Mouse (Mus musculus): ENCODE results near the gene BC004004.

BC004004 gene

GRCm38 (mm10) chr17:29322603-29322962, 54.0 kb downstream of the BC004004 start:
- peak; percentile 87 for DNase-seq (ENCODE audit: low spot score)

GRCm38 (mm10) chr17:29323625-29324024, 55.0 kb downstream of the BC004004 start:
- DNase-seq (ENCODE audit: low spot score), result no peak

DNA sequence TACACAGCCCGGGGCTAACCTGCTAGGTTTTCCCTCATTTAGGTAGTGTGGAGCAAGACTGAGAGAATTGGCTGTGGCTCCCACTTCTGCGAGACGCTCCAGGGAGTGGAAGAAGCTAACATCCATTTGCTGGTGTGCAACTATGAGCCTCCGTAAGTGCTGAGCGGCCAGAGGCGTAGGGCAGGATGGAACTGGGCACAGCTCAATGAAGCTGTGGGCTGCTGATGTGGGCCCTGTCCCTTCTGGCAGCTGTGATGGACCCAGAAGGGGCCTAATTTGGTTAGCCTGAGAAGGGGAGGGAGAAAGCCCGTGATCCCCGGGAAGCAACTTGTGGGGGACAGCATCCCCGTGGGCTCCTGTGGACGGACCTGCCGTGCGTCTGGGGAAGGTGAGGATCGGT, 57.2 kb downstream of the BC004004 start:
- DNase-seq (ENCODE audit: low spot score), result no peak

DNA sequence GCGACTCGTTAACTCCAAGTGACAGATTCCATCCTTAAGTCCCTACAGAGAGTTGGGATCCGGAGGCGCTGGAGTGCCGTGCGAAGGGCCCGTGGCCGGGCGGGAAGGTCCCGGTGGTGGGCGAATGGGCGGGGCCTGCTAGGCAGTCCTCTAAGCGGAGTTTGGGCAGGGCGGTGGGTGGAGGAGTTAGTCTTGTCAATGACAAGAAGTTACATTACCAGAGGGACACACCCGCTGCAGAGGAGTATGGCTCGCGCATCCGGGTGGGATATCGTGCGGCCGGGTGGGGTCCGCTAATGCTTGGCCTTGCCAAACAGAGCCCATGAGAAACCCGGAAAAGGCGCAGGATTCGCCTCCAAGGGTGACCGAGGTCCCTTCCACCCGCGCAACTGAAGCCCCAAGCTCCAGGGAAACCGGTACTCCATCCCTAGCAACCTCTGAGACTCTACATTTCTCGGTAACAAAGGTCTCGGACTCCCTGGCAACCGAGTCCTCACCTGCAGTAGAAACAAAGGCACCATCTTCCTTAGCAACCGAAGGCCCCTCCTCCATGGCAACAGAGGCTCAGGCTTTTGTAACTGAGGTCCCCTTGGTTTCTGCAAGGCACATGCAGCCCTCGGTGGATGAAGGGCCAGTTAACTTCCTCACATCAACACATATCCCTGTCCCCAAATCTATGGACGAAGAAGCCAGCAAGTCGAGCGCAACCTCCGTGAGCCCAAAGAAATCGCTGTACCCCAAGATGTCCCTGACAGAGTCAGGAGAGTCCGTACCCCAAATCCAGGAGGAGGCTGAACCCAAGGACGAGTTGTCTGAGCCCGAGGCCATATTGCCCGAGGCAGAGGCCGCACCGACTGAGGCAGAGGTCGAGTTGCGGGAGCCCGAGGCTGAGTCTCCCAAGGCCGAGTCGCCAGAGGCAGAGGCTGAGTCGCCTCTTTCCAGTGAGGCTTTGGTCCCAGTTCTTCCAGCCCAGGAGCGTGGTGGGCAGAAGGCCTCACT, 58.2 kb downstream of the BC004004 start:
- DNase-seq (ENCODE audit: low spot score), result no peak

GRCm38 (mm10) chr17:29327691-29328090, 59.1 kb downstream of the BC004004 start:
- no peak for DNase-seq (ENCODE audit: low spot score)

DNA sequence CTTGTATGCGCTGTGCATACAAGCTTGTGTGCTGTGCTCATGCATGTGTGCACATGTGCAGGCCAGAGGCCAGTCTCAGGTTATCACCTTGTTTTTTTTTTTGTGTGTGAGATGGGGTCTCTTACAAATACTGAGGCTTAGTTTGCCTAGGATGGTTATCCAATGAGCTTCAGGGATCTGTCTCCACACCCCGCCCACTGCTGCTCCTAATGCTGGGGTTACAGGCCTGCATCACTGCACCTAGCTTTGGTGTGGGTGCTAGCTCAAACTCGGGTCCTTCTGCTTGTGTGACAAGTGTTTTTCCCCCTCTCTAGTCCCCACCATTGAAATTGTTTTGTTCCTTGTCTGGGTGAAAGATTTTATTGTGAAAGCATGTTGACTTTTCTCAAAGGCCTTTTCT, 61.6 kb downstream of the BC004004 start:
- DNase-seq (ENCODE audit: low spot score), result no peak

DNA sequence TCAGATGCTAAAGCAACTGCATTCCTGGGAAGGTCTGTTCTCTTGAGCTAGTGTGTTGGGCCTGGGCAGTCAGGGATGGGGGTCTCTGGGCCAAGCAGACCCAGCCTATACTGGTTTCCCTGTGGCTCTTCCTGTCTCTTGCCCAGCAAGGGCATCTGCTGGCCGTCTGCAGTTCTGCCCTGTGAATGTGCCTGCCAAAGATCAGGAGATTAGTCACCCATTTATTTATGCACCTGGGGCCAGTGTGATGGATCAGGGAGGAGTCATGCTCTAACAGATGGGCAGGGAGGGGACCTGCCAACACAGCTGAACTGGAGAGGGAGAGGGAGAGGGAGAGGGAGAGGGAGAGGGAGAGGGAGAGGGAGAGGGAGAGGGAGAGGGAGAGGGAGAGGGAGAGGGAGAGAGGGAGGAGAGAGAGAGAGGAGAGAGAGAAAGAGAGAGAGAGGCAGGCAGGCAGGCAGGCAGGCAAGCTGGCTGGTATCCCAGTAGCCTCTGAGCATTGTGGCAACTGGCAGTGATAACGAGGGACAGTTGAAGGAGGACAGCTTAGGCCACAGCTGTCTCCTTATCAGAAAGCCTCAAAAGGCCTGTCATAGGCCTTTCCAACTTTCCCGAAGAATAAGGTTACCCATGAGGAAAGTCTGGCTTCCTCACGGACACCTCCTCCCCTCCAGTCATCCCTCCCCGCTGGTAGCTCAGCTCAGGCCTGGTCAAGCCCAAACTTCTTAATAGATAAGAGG, 62.3 kb downstream of the BC004004 start:
- DNase-seq (ENCODE audit: low spot score), result no peak

- no peak for DNase-seq (ENCODE audit: low spot score)
Observed at GRCm38 (mm10) chr17:29332186-29332685, 63.6 kb downstream of the BC004004 start.

DNA sequence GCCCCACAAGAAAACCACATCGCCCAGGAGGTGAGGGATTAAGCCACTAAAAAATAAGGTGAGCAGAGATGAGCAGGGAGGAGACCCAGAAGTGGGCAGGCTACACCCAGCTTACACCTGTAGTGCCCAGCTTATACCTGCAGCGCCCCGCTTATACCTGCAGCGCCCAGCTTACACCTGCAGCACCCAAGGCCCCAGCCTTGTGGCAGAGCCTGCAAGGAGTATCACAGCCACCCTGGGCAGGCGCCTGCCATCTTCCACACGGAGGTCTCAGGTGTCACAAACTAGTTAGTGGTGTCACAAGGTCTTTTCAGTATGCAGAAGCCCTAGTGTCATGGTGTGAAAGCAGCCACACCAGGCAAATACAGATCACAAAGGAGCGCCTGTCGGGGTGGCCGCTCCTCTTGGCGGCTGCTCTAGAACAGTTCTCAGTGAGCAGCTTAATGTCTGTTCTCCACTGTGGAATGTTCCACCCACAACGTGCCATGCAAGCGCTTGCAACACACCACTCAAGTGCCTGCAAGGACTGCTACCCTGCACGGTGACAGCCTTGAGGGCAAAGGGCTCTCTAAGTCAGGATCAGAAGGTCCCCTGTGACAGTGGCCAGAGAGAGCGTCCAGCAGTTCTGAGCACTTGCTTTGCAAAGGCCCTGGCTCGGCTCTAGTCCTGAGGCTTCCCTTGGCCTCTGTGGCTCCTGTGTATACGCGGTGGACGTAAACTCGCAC, 67.8 kb downstream of the BC004004 start:
- DNase-seq (ENCODE audit: low spot score), result peak; percentile 74

- no peak for DNase-seq (ENCODE audit: low spot score)
Observed at GRCm38 (mm10) chr17:29337979-29338823, 69.6 kb downstream of the BC004004 start.

- DNase-seq (ENCODE audit: low spot score), result no peak
Observed at GRCm38 (mm10) chr17:29339170-29339768, 70.7 kb downstream of the BC004004 start.

DNA sequence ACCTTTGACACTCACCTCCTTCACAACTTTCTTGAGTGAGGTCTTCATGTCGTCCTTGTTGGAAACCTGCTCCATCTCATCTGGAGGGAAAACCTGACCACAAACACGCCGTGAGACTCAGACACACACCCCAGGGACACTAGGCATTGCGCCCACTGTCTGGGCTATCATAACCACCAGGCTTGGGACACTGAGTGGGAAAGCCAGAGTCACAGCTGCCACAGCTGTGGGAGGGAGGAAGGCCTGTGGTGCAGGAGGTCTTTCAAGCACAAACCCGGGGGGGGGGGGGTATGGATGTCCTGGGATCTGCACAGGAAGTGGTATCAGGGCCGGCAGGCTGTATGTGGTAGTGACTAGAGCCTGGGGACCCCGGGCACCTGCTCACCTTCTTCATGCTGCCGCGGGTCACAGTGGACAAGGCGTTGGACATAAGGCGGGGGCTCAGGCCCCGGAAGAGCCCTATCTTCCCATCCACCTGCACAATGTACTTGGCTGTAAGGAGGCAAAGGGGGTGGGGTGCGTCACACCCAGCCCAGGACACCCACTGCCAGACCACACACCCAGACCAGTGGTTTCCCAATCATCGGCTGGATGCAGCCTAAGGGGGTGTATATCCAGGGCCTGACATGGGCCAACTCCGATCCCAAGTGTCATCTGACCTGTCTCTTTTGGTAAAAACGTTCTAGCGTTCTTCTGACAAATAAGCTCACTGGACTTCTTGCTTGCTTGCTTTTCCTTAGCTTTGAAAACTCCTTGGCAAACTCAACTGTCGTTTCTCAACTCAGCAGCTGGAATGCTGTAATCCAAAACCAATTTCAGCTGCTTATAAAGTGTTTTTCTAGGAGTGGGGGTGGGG, 72.0 kb downstream of the BC004004 start:
- no peak for DNase-seq (ENCODE audit: low spot score)

DNA sequence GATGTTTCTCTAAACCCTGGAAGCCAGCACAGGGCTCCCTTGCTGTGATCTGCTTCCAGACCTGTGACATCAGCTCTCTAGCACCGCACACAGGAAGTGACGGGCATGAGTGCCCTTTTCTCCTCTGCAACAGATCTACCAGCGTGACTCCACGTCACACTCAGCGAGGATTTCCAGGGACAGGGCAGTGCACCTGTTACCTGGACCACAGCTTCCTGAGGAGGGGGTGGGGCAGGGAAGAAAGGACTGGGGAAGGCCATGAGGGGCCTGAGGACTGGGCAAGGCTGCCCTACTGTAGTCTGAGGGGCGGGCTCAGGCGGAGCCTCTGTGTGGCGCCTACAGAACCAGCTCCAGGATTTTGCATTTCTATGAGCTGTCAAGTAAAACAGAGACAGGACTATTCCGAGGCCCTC, 73.0 kb downstream of the BC004004 start:
- DNase-seq (ENCODE audit: low spot score), result peak; percentile 68

- DNase-seq (ENCODE audit: low spot score), result no peak
Observed at GRCm38 (mm10) chr17:29342010-29342910, 73.7 kb downstream of the BC004004 start.

DNA sequence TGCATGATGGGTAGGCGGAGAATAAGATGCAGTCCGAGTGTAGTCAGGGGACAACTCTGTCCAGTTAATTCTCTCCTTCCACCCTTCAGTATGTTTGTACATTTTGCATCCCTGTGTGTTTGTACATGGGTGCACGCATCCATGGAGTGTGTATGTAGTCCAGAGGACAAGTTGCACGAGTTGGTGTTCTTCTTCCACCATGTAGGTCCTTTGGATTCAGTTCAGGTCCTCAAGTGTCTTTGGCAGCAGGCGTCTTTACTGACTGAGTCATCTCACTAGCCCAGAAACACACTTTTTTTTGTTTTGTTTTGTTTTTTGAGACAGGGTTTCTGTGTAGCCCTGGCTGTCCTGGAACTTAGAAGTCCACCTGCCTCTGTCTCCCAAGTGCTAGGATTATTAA, 74.7 kb downstream of the BC004004 start:
- no peak for DNase-seq (ENCODE audit: low spot score)

GRCm38 (mm10) chr17:29345272-29345671, 76.7 kb downstream of the BC004004 start:
- DNase-seq (ENCODE audit: low spot score), result no peak

- DNase-seq (ENCODE audit: low spot score), result no peak
Observed at GRCm38 (mm10) chr17:29346496-29347125, 78.0 kb downstream of the BC004004 start.

GRCm38 (mm10) chr17:29347126-29347644, 78.6 kb downstream of the BC004004 start:
- no peak for DNase-seq (ENCODE audit: low spot score)
